Comparison of ENCODE assay signal across 33 mouse cellular contexts in genomic region chr3:138407920-138408319, GRCm38 (mm10). TPM values are rescaled to one million over a fixed set of nuclear protein-coding genes. Genes with fewer than 3 reads are reported as not detected.
DNase-seq lines count a peak whose midpoint lies in the region; ATAC-seq and TF ChIP-seq lines count a peak whose summit lies in the region.
"Had no signal": no experiment of that assay in that cellular context is flagged by ENCODE, and none has a peak within 500 bp of the region (broad histone marks: within the 10 kb centered on the region; RNA-seq: fewer than 3 reads in every experiment).

No protein-coding gene starts in this region.

- H3K36me3 ChIP-seq in lung, embryonic 14.5 days (ENCODE audit: insufficient read depth), result no peaks in the 10 kb centered on the region
- H3K36me3 ChIP-seq: forebrain, embryonic 10.5 days; heart, embryonic 15.5 days had no signal

- H3K4me3 ChIP-seq in lung, embryonic 14.5 days (ENCODE audit: low read depth, low read length), result no peak overlapping the region
- no peak overlapping the region for H3K4me3 ChIP-seq in gastrocnemius, adult 2 months
- H3K4me3 ChIP-seq: forebrain, embryonic 10.5 days; heart, embryonic 15.5 days; left cerebral cortex, adult 2 months had no signal

- no peak overlapping the region for H3K4me2 ChIP-seq in lung, embryonic 14.5 days
- H3K4me2 ChIP-seq: heart, embryonic 15.5 days; hindbrain, embryonic 14.5 days; midbrain, embryonic 11.5 days had no signal

- ATAC-seq in lung, embryonic 14.5 days (ENCODE audit: insufficient read depth), result peak; percentile 56; the same call in 1 of the 2 replicates
- ATAC-seq: CD4-positive, CD25-positive, alpha-beta regulatory T cell, adult 4 months; forebrain, postnatal 0 days; liver, postnatal 0 days had no signal

- no peaks in the 10 kb centered on the region for H3K27me3 ChIP-seq in lung, embryonic 14.5 days (ENCODE audit: insufficient read depth, low read length)
- H3K27me3 ChIP-seq: heart, embryonic 15.5 days had no signal

- H3K9me3 ChIP-seq in lung, embryonic 14.5 days (ENCODE audit: low read depth, low read length), result no peaks in the 10 kb centered on the region
- H3K9me3 ChIP-seq: forebrain, embryonic 10.5 days; heart, embryonic 15.5 days had no signal

- no peak overlapping the region for H3K27ac ChIP-seq in lung, embryonic 14.5 days (ENCODE audit: low read depth)
- H3K27ac ChIP-seq in gastrocnemius, adult 2 months, result no peak overlapping the region
- H3K27ac ChIP-seq: forebrain, embryonic 10.5 days; heart, embryonic 15.5 days; hindbrain, embryonic 14.5 days; left cerebral cortex, adult 2 months; macrophage had no signal

- no peak for TF ChIP-seq CTCF in lung, embryonic 14.5 days (IDR thresholded peaks at IDR 0.05; ENCODE audit: low read depth)
- TF ChIP-seq CTCF in gastrocnemius, adult 2 months (IDR thresholded peaks at IDR 0.05), result no peak

- H3K4me1 ChIP-seq in lung, embryonic 14.5 days (ENCODE audit: insufficient read depth), result no peaks in the 10 kb centered on the region
- H3K4me1 ChIP-seq: forebrain, embryonic 10.5 days; heart, embryonic 15.5 days had no signal

- no peak overlapping the region for H3K9ac ChIP-seq in lung, embryonic 14.5 days
- H3K9ac ChIP-seq: forebrain, postnatal 0 days; heart, embryonic 15.5 days; hindbrain, embryonic 14.5 days; liver, postnatal 0 days had no signal

- 63% methylated on average over 1 of the region's 1 CpGs for WGBS in lung, embryonic 14.5 days

- peak; percentile 63 for DNase-seq in adrenal gland, adult 8-10 months
- DNase-seq in adrenal gland, postnatal 25 days, result no peak
- DNase-seq in lung, embryonic 14.5 days, result peak; percentile 27
- DNase-seq in lung, postnatal 14 days, result no peak
- DNase-seq in kidney, adult 9 months, result peak; percentile 19
- DNase-seq in kidney, postnatal 14 days, result peak; percentile 58
- no peak for DNase-seq in gastrocnemius, adult 2 months
- no peak for DNase-seq in retina, embryonic 14.5 days (ENCODE audit: low spot score)
- DNase-seq: cerebellum, adult 11-12 months; cerebellum, postnatal 14 days; forebrain, postnatal 0 days; heart, postnatal 4 days; liver; liver, postnatal 0 days; thymus, adult 18-20 months; thymus, postnatal 4 days had no signal

- intact Hi-C loops in gastrocnemius, adult 2 months (cut with DNase I), result loop anchor here (5.0 kb wide), 1 partner anchor 171 kb away; no protein-coding TSS in a partner anchor

RNA-seq across cellular contexts. Expression of gene Adh4, which starts 7.3 kb away (rescaled TPM):
- 1 to 10 TPM in 1 of 4 experiments, under 1 TPM in 2, not detected in 1; 0.28 to 1.6 (median 0.81) TPM for total RNA-seq in adrenal gland, adult 8-10 months (2022)
- total RNA-seq in adrenal gland, postnatal 25 days (2021), result 0.43 and 1.7 TPM in 2 replicates
- not detected in 2 replicates for polyA plus RNA-seq in lung, embryonic 14.5 days (2014; fragmentation: Nextera tagmentation; extraction: Ambion mirVana)
- total RNA-seq in gastrocnemius, adult 2 months (2021), result not detected
- total RNA-seq: forebrain, postnatal 0 days; gastrocnemius, adult 18-20 months; gastrocnemius, postnatal 4 days; heart, adult 8-10 months; heart, postnatal 4 days; layer of hippocampus, postnatal 10 days; left cerebral cortex, adult 2 months; left cerebral cortex, postnatal 36 days; midbrain, postnatal 0 days had no signal
- polyA plus RNA-seq: CD4-positive, CD25-positive, alpha-beta regulatory T cell, adult 4 months; embryonic facial prominence, embryonic 11.5 days; forebrain, embryonic 10.5 days; forebrain, postnatal 0 days; heart, embryonic 15.5 days; intestine, embryonic 14.5 days; macrophage; midbrain, embryonic 11.5 days; midbrain, postnatal 0 days; neural tube, embryonic 14.5 days; stomach, embryonic 16.5 days had no signal

RNA-seq across cellular contexts. Expression of gene Adh5, which starts 35.0 kb away (rescaled TPM):
- total RNA-seq in adrenal gland, adult 8-10 months (2022), result 100 to 1,000 TPM; 170 to 219 (median 196) TPM
- total RNA-seq in adrenal gland, postnatal 25 days (2021), result 164 and 196 TPM in 2 replicates
- polyA plus RNA-seq in lung, embryonic 14.5 days (2014; fragmentation: Nextera tagmentation; extraction: Ambion mirVana), result 274 and 275 TPM in 2 replicates
- total RNA-seq in gastrocnemius, adult 2 months (2021), result 10 to 100 TPM; 51.8 to 60.6 TPM

Comparison
In these comparisons a context has a peak if more than half of its experiments do, and no peak if none do; other contexts are left out.
1. DNase-seq: peak in adrenal gland, adult 8-10 months (single experiment), lung, embryonic 14.5 days (single experiment), kidney, adult 9 months (single experiment) and kidney, postnatal 14 days (single experiment); none in adrenal gland, postnatal 25 days (single experiment), lung, postnatal 14 days (single experiment), gastrocnemius, adult 2 months (single experiment) and retina, embryonic 14.5 days (single experiment).